In genomic region chrX:134116417-134116816, GRCm38 (mm10) we compare ENCODE assay signal across 12 mouse cellular contexts.
"Had no signal": no experiment of that assay in that cellular context is flagged by ENCODE, and none has a peak within 500 bp of the region (broad histone marks: within the 10 kb centered on the region; RNA-seq: fewer than 3 reads in every experiment).

No protein-coding gene starts in this region.

- H3K4me2 ChIP-seq: limb, embryonic 15.5 days; midbrain, embryonic 15.5 days; neural tube, embryonic 13.5 days; stomach, embryonic 15.5 days had no signal

- H3K4me3 ChIP-seq: left cerebral cortex, adult 2 months; limb, embryonic 15.5 days; midbrain, embryonic 10.5 days; midbrain, embryonic 15.5 days; neural tube, embryonic 13.5 days; stomach, embryonic 15.5 days had no signal

- H3K4me1 ChIP-seq: limb, embryonic 15.5 days; midbrain, embryonic 10.5 days; midbrain, embryonic 15.5 days; neural tube, embryonic 13.5 days; stomach, embryonic 15.5 days had no signal

- H3K36me3 ChIP-seq: limb, embryonic 15.5 days; midbrain, embryonic 10.5 days; midbrain, embryonic 15.5 days; neural tube, embryonic 13.5 days; stomach, embryonic 15.5 days had no signal

- H3K27me3 ChIP-seq: limb, embryonic 15.5 days; stomach, embryonic 15.5 days had no signal

- DNase-seq: kidney, adult 8-10 months; kidney, postnatal 25 days; lung, adult 18-20 months; retina, postnatal 1 day; thymus, postnatal 36 days had no signal

- ATAC-seq: midbrain, embryonic 15.5 days had no signal

- H3K9ac ChIP-seq: limb, embryonic 15.5 days; liver, embryonic 14.5 days; midbrain, embryonic 15.5 days; neural tube, embryonic 13.5 days; stomach, embryonic 15.5 days had no signal

- H3K27ac ChIP-seq: left cerebral cortex, adult 2 months; limb, embryonic 15.5 days; liver, embryonic 14.5 days; midbrain, embryonic 10.5 days; midbrain, embryonic 15.5 days; neural tube, embryonic 13.5 days; stomach, embryonic 15.5 days had no signal

- H3K9me3 ChIP-seq: limb, embryonic 15.5 days; midbrain, embryonic 10.5 days; midbrain, embryonic 15.5 days; neural tube, embryonic 13.5 days; stomach, embryonic 15.5 days had no signal
